Mouse (Mus musculus): ENCODE data around the gene Tram2.

DNA sequence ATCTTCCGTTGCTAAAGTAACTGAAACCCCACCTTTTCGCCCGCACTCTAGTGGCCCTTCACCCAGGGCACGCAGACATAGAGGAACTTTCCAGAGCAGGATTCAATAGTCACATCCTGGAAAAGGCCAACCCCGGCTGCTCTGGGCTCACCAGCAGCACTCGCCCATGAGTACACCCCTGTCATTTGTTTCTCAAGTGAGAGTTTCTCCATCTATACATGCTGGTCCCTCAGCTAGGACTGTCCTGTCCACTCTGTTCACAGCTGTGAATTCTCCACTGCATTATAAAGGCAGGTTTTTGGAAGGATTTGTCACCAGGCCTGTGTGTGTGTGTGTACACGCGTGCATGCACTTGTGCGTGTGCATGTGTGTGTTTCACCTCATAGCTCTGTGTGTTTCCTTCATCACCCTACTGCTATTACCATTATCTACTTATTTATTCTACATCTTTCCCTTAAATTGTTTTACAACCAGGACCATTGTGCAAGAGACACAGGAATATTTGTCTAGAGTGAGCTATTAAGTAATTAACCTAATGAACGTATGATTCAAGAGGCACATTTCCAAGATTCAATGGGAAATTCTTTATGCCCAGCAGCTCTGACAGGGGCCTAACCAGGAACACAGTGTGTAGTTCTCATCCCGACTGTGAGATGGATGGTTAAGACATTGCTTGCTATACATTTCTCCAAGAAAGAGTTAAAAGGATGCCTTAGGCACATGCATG is 45.8 kb downstream of the Tram2 start:
- no peak for TF ChIP-seq POLR2A (IDR thresholded peaks at IDR 0.05; ENCODE audit: borderline replicate concordance, low read depth, low read length)
- no peak for TF ChIP-seq CTCF (IDR thresholded peaks at IDR 0.05; ENCODE audit: low read depth, low read length)
